Mouse (Mus musculus): ENCODE data around the gene Actg1. TPM values are rescaled to one million over a fixed set of nuclear protein-coding genes. Genes with fewer than 3 reads are reported as not detected.

Actg1 gene
- polyA plus RNA-seq, 1 experiment, result 418 TPM

GRCm38 (mm10) chr11:120303559-120304349, 44.6 kb downstream of the Actg1 start:
- Histone ChIP-seq H3K27ac (replicated peaks; ENCODE audit: low read depth, low read length) (no peak overlapping the region), H3K4me1 (ENCODE audit: control insufficient read depth, insufficient read depth, insufficient read length, low read length) (peaks cover 19% of the 10 kb centered on the region), H3K4me3 (ENCODE audit: insufficient read depth, low read depth, low read length) (no peak overlapping the region)

- Histone ChIP-seq H3K27ac (replicated peaks; ENCODE audit: low read depth, low read length) (no peak overlapping the region), H3K4me3 (ENCODE audit: insufficient read depth, low read depth, low read length) (no peak overlapping the region), H3K4me1 (ENCODE audit: control insufficient read depth, insufficient read depth, insufficient read length, low read length) (peaks cover 19% of the 10 kb centered on the region)
Measured at GRCm38 (mm10) chr11:120303119-120303518, 45.2 kb downstream of the Actg1 start.

- Histone ChIP-seq H3K27ac (replicated peaks; ENCODE audit: low read depth, low read length) (no peak overlapping the region), H3K4me1 (ENCODE audit: control insufficient read depth, insufficient read depth, insufficient read length, low read length) (no peaks in the 10 kb centered on the region; the same call in 1 of the 2 replicates), H3K4me3 (ENCODE audit: insufficient read depth, low read depth, low read length) (no peak overlapping the region)
Measured at GRCm38 (mm10) chr11:120299484-120299883, 48.9 kb downstream of the Actg1 start.

- H3K27ac ChIP-seq (replicated peaks; ENCODE audit: low read depth, low read length), result no peak overlapping the region
- H3K4me3 ChIP-seq (ENCODE audit: insufficient read depth, low read depth, low read length), result no peak overlapping the region
- no peaks in the 10 kb centered on the region; the same call in 1 of the 2 replicates for H3K4me1 ChIP-seq (ENCODE audit: control insufficient read depth, insufficient read depth, insufficient read length, low read length)
Measured at GRCm38 (mm10) chr11:120298441-120299141, 49.8 kb downstream of the Actg1 start.

GRCm38 (mm10) chr11:120297767-120298166, 50.6 kb downstream of the Actg1 start:
- Histone ChIP-seq H3K4me1 (ENCODE audit: control insufficient read depth, insufficient read depth, insufficient read length, low read length) (peaks cover 5% of the 10 kb centered on the region), H3K4me3 (ENCODE audit: insufficient read depth, low read depth, low read length) (no peak overlapping the region), H3K27ac (replicated peaks; ENCODE audit: low read depth, low read length) (no peak overlapping the region)

GRCm38 (mm10) chr11:120296305-120297144, 51.8 kb downstream of the Actg1 start:
- Histone ChIP-seq H3K4me3 (ENCODE audit: insufficient read depth, low read depth, low read length) (no peak overlapping the region), H3K27ac (replicated peaks; ENCODE audit: low read depth, low read length) (no peak overlapping the region), H3K4me1 (ENCODE audit: control insufficient read depth, insufficient read depth, insufficient read length, low read length) (peaks cover 5% of the 10 kb centered on the region)

Other genes with a start within 250 kb of the Actg1 start
- gene Tepsin, start 249.8 kb downstream of the Actg1 start, polyA plus RNA-seq (2012; ENCODE audit: insufficient read depth, insufficient read length, missing spikeins), result 3.7 and 4.8 TPM in 2 replicates
- 84.1 and 118 TPM in 2 replicates for gene Ndufaf8, start 249.6 kb downstream of the Actg1 start, polyA plus RNA-seq (2012; ENCODE audit: insufficient read depth, insufficient read length, missing spikeins)
- 80.3 and 82.0 TPM in 2 replicates for gene Slc38a10, start 197.2 kb downstream of the Actg1 start, polyA plus RNA-seq (2012; ENCODE audit: insufficient read depth, insufficient read length, missing spikeins)
- 5.7 and 5.9 TPM in 2 replicates for gene Bahcc1, start 115.6 kb downstream of the Actg1 start, polyA plus RNA-seq (2012; ENCODE audit: insufficient read depth, insufficient read length, missing spikeins)
- gene Fscn2, start 13.0 kb upstream of the Actg1 start, polyA plus RNA-seq (2012; ENCODE audit: insufficient read depth, insufficient read length, missing spikeins), result not detected in 2 replicates
- gene Faap100, start 30.2 kb upstream of the Actg1 start, polyA plus RNA-seq (2012; ENCODE audit: insufficient read depth, insufficient read length, missing spikeins), result 6.2 and 7.3 TPM in 2 replicates
- 27.2 and 35.9 TPM in 2 replicates for gene Nploc4, start 89.2 kb upstream of the Actg1 start, polyA plus RNA-seq (2012; ENCODE audit: insufficient read depth, insufficient read length, missing spikeins)
- gene Tspan10, start 94.1 kb upstream of the Actg1 start, polyA plus RNA-seq (2012; ENCODE audit: insufficient read depth, insufficient read length, missing spikeins), result not detected in 2 replicates
- gene Pde6g, start 105.0 kb upstream of the Actg1 start, polyA plus RNA-seq (2012; ENCODE audit: insufficient read depth, insufficient read length, missing spikeins), result not detected in 2 replicates
- 58.7 and 70.2 TPM in 2 replicates for gene Oxld1, start 109.5 kb upstream of the Actg1 start, polyA plus RNA-seq (2012; ENCODE audit: insufficient read depth, insufficient read length, missing spikeins)
- 5.7 and 8.6 TPM in 2 replicates for gene Ccdc137, start 109.6 kb upstream of the Actg1 start, polyA plus RNA-seq (2012; ENCODE audit: insufficient read depth, insufficient read length, missing spikeins)
- 11.4 and 20.4 TPM in 2 replicates for gene Arl16, start 119.1 kb upstream of the Actg1 start, polyA plus RNA-seq (2012; ENCODE audit: insufficient read depth, insufficient read length, missing spikeins)
- 278 and 304 TPM in 2 replicates for gene Mrpl12, start 136.1 kb upstream of the Actg1 start, polyA plus RNA-seq (2012; ENCODE audit: insufficient read depth, insufficient read length, missing spikeins)
- 32.9 and 33.9 TPM in 2 replicates for gene Slc25a10, start 143.3 kb upstream of the Actg1 start, polyA plus RNA-seq (2012; ENCODE audit: insufficient read depth, insufficient read length, missing spikeins)
- gene Gcgr, start 182.2 kb upstream of the Actg1 start, polyA plus RNA-seq (2012; ENCODE audit: insufficient read depth, insufficient read length, missing spikeins), result not detected in 2 replicates
- gene Mcrip1, start 201.2 kb upstream of the Actg1 start, polyA plus RNA-seq (2012; ENCODE audit: insufficient read depth, insufficient read length, missing spikeins), result 24.6 and 28.0 TPM in 2 replicates
- gene Ppp1r27, start 202.6 kb upstream of the Actg1 start, polyA plus RNA-seq (2012; ENCODE audit: insufficient read depth, insufficient read length, missing spikeins), result 4.1 and 5.5 TPM in 2 replicates
- gene P4hb, start 224.7 kb upstream of the Actg1 start, polyA plus RNA-seq (2012; ENCODE audit: insufficient read depth, insufficient read length, missing spikeins), result 95.0 and 97.3 TPM in 2 replicates
- 117 and 146 TPM in 2 replicates for gene Arhgdia, start 233.1 kb upstream of the Actg1 start, polyA plus RNA-seq (2012; ENCODE audit: insufficient read depth, insufficient read length, missing spikeins)
- 49.2 and 58.8 TPM in 2 replicates for gene Alyref, start 249.8 kb upstream of the Actg1 start, polyA plus RNA-seq (2012; ENCODE audit: insufficient read depth, insufficient read length, missing spikeins)
- gene Anapc11, start 249.9 kb upstream of the Actg1 start, polyA plus RNA-seq (2012; ENCODE audit: insufficient read depth, insufficient read length, missing spikeins), result 54.9 and 59.1 TPM in 2 replicates

Data from brown adipose tissue, adult 24 weeks (tissue).